Mouse (Mus musculus) heart, postnatal 25 days (tissue): ENCODE measurements around the gene Ipo4. TPM values are rescaled to one million over a fixed set of nuclear protein-coding genes. Genes with fewer than 3 reads are reported as not detected.

Experiments used
- DNase-seq: peaks from one replicate; pipeline ENCODE4 v3.0.0; 2022; ENCODE audit warnings: low spot score
- intact Hi-C: fragments of 180-260 bp; cut with DNase I; formaldehyde crosslinking; loops from one replicate; pipeline ENCODE4 v1.15.1; 2025
- total RNA-seq, 2 experiments: library from RNA; stranded (reverse); gene quantifications; 2 replicates each; pipeline ENCODE4 v1.2.3; 2021

The Ipo4 gene
- total RNA-seq, 2 experiments from 2014 or later: 51.1 to 57.0 TPM

GRCm38 (mm10) chr14:55596036-55596690, 39.6 kb downstream of the Ipo4 start:
- intact Hi-C loops: no loop called here

GRCm38 (mm10) chr14:55592226-55592625, 43.5 kb downstream of the Ipo4 start:
- DNase-seq: no peak
- intact Hi-C loops: loop anchor here (1.0 kb wide), 1 partner anchor 11 kb away; the partner anchor contains the start of gene Irf9

More at GRCm38 (mm10) chr14:55596036-55596690, 39.6 kb downstream of the Ipo4 start:
- DNase-seq: no peak

GRCm38 (mm10) chr14:55591331-55591891, 44.3 kb downstream of the Ipo4 start, which contains the start of gene Rnf31:
Rnf31 (plus strand) TSS chr14:55591708.
- DNase-seq: peak; percentile 95
- intact Hi-C loops: loop anchor here (2.0 kb wide), 1 partner anchor 29 kb away; no protein-coding TSS in a partner anchor

GRCm38 (mm10) chr14:55590748-55591330, 44.9 kb downstream of the Ipo4 start, which contains the start of gene Psme2:
Psme2 (minus strand) TSS chr14:55591113.
- DNase-seq: peak; percentile 96
- intact Hi-C loops: loop anchor here (2.0 kb wide), 1 partner anchor 28 kb away; no protein-coding TSS in a partner anchor

- intact Hi-C loops: loop anchor here (2.0 kb wide), 1 partner anchor 27 kb away; no protein-coding TSS in a partner anchor
- DNase-seq: no peak
Measured at GRCm38 (mm10) chr14:55589771-55590448, 45.8 kb downstream of the Ipo4 start.

GRCm38 (mm10) chr14:55589271-55589670, 46.5 kb downstream of the Ipo4 start:
- intact Hi-C loops: no loop called here
- no peak for DNase-seq

- intact Hi-C loops: no loop called here
- no peak for DNase-seq
Measured at GRCm38 (mm10) chr14:55586149-55586548, 49.6 kb downstream of the Ipo4 start.

GRCm38 (mm10) chr14:55585566-55585960, 50.2 kb downstream of the Ipo4 start:
- intact Hi-C loops: no loop called here
- DNase-seq: no peak

- intact Hi-C loops: no loop called here
- peak; percentile 74 for DNase-seq
Measured at GRCm38 (mm10) chr14:55584702-55585565, 50.8 kb downstream of the Ipo4 start, which contains the start of gene Emc9. Emc9 (minus strand) TSS chr14:55585302.

GRCm38 (mm10) chr14:55584303-55584701, 51.5 kb downstream of the Ipo4 start:
- intact Hi-C loops: no loop called here
- no peak for DNase-seq

GRCm38 (mm10) chr14:55581981-55582681, 53.6 kb downstream of the Ipo4 start:
- intact Hi-C loops: no loop called here
- DNase-seq: no peak

GRCm38 (mm10) chr14:55580731-55581130, 55.0 kb downstream of the Ipo4 start:
- DNase-seq: no peak
- intact Hi-C loops: no loop called here

GRCm38 (mm10) chr14:55579511-55580496, 56.0 kb downstream of the Ipo4 start:
- intact Hi-C loops: no loop called here

GRCm38 (mm10) chr14:55578668-55579269, 57.0 kb downstream of the Ipo4 start:
- intact Hi-C loops: no loop called here
- peak; percentile 38 for DNase-seq

More at GRCm38 (mm10) chr14:55579511-55580496, 56.0 kb downstream of the Ipo4 start:
- DNase-seq: no peak

GRCm38 (mm10) chr14:55577871-55578667, 57.7 kb downstream of the Ipo4 start, which contains the start of gene Psme1:
Psme1 (plus strand) TSS chr14:55578123.
- peak; percentile 71 for DNase-seq
- intact Hi-C loops: no loop called here

- intact Hi-C loops: no loop called here
- no peak for DNase-seq
Measured at GRCm38 (mm10) chr14:55576376-55576775, 59.4 kb downstream of the Ipo4 start.
